Mouse (Mus musculus) lung, postnatal 14 days (tissue): ENCODE measurements around the gene Megf6.

ENCODE experiments used
- DNase-seq: peaks from one replicate; pipeline ENCODE4 v3.0.0; 2021

Gene Megf6

DNA sequence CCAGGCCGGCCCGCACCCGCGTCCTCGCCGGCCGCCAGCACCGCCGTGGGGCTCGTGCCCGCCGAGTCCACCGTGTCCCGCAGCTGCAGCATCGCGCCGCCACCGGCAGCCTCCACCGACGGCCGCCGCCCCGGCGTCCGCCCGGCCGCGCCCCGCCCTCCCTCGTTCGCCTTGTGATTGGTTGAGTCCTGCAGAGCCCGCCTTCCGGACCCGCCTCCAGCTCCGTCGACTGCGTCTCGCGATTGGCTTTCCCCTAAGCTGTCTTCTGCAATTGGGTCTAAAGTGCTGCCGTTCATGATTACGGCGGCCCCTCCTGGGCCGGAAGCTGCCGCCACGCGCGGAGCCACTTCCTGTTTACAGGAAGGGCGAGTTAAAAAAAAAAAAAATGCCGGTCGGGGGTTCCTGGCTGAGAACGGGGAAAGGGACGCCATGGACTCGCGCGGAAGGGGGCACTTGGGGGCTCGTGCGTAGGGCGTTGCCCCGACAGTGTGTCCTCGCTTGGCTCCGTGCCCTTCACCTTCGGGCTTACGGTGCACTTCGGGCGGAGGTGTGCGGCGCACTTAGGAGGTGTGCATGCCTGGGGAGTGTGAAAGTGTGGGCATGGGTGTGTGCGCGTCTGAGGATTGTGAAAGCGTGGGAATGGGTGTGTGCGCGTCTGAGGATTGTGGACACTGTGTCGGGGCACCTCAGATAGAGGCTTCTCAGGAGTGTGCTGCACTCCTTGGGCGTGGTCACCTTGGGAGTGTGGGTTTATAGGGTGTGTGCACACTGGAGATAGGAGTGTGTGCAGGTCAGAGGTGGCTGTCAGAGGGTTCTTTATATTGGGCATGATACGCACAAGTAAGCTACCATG lies 9.8 kb upstream of the Megf6 start, which contains the start of gene Tprgl:
Tprgl (minus strand) TSS at position 129 of the 853 bp plus-strand sequence.
- peak; percentile 98 for DNase-seq

DNA sequence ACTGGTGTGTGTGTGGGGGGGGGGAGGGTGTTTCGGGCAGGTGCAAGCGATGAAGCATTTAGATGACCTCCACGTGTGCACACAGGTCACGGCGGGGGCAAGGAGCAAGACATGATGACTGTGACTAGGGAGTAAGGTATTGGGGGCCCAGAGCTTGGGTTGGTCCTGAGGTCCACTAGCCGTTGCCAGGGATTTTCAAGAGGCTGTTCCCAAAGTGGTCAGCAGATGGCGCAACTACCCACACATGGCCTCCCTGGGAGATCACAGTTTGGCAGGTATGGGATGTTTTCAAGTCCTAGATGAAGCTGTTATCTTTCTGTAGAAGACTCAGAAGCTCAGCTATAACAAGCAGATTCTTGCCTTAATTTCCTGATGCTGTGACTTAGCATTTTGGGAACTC lies 7.2 kb upstream of the Megf6 start:
- peak; percentile 88 for DNase-seq

DNA sequence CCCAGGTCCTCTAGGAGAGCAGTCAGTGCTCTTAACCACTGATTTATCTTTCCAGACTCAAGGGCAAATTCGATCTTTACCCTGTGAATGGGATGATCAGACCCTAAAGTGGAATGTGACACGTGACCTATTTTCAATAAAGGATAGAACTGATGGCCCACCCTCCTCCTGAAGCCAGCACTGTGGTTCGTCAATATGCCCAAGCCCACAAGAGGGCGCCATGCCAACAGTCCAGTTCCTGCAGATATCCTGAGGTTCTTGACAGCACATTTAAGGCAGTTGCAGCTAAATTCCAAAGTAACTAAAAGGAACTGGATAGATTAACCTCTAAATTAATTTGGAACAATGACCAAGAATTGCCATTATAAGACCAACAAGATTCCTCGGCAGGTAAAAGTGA lies 3.5 kb upstream of the Megf6 start:
- DNase-seq, result peak; percentile 89

- DNase-seq, result no peak
Observed at GRCm38 (mm10) chr4:154170021-154170420, 509 bp upstream of the Megf6 start.

- no peak for DNase-seq
Observed at GRCm38 (mm10) chr4:154171151-154171930, 811 bp downstream of the Megf6 start.

GRCm38 (mm10) chr4:154171931-154172604 lies 1.5 kb downstream of the Megf6 start:
- DNase-seq, result no peak

DNA sequence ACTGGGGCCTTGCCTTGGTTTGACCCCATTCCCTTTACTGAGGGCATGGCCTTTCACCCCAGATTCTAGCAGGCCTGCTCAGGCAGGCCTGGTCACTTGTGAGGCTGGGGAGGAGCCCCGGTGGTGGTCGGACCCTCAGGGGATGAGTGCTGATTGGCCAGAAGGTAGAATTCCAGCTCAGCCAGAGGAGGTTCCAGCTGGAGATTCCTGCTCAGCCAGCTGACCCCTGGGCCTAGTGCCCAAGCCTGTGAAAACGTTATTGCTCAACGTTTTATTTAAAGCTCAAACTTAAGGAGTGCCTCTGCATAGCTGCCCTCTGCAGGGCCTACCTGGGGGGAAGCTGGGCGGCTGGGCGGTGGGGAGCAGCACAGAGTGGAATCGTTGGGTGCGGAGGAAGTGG lies 6.7 kb downstream of the Megf6 start:
- DNase-seq, result peak; percentile 70

DNA sequence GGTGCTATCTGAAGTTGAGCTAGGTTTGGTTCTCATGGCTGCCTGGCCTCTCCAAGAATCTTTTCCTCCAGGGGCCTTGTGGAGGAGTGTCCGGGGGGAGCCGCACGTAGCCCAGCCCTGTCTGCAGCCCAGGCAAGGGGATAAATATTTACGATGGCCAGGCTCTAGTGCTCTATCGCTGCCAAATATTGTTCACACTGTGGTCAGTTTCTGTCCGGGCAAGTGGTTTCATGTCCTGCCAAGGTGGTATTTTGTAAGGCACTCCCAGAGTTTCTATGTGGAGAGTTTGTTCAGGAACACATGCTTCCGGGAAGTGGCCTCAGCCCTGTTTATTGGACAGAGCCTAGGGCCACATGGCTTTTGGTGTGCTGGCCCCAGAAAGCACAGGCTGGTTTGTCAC lies 10.5 kb downstream of the Megf6 start:
- peak; percentile 55 for DNase-seq

DNA sequence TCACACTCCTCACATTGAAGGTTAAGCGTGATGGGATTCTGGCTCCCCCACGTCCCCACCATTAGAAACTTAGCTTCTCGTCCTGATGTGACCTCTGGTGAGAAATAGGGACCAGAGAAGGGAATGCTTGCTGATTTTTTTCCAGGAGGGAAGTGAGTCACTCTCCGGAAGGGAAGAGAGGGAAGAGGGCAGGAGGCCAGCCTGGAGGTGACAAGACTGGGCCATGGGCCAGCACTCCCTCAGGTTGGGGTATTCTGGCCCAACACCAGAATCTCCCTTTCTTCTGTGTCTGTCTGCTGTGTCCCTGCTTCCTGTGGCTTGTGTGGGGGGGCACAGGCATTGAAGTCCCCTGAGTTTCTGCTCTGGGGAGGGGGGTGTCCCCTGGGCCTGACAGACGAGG lies 13.0 kb downstream of the Megf6 start:
- DNase-seq, result peak; percentile 54

- DNase-seq, result no peak
Observed at GRCm38 (mm10) chr4:154185001-154185400, 14.5 kb downstream of the Megf6 start.

DNA sequence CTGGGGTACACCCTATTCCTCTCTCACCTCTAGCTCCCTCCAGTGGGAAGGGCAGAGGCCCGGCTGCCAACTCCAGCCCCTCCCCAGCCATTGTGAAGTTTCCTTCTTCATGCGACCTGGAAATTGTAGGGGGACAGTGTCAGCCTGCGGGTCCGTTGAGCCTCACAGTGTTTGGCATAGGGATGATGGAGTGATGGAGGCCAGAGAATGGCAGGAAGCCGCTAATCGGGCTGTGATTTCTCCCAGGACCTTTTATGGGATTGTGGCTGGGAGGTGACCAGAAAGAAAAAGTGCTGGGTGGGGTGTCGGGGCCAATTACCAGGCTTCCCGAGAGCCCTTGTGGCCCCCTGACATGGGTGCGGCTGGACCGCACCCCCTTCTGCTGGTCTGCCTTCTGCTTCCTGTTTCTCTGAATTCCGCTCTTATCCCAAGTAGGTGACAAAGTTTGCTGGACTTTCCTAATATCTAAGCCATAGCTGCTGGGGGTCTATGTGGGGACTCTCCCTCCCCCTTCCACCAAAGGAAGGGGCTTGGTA lies 15.5 kb downstream of the Megf6 start:
- DNase-seq, result peak; percentile 39

- peak; percentile 35 for DNase-seq
Observed at GRCm38 (mm10) chr4:154188948-154189347, 18.4 kb downstream of the Megf6 start.

DNA sequence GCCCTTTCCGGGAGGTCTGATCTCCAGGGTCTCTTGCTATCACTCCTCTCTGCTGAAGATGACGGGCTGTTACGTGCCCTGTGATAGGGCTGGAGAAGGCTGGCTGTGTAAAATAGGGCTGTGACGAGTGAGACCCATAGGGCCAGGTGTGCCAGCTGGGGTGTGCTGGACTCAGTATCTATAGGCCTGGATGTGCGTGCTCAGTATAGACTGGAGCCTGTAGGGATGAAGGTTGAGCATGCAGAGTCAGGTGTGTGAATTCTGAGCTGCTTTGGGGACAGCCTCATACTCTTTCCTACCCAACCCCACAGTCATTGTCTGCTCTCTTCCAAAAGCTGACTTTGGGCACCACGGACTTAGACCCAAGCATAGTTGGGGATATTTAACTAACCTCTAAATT lies 27.4 kb downstream of the Megf6 start:
- no peak for DNase-seq

DNA sequence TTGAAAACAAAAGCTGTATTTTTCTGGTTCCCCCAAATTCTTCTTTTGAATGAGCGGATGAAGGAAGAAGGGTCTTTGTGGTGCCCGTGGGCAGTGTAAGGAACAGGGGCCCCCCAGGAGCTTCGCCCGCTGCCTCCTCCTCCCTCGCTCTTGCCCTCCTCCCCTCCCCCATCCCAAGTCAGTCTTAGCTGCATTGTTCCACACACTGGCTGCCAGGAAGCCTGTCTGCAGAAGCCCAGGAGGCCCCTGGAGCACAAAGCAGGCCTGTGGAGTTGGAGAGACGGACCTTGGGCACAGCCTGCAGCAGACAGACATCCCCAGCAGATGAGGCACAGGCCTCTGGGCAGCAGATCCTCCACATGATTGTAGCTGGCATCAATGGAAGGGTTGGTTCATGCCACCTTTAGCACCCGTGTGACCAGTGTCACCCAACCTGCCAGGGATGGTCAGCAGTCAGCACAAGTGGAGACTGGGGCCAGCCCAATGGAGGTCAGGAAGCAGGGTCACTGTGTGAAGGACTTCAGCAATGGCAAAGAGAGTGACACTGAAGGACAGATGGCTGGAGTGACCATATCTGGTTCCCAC lies 27.9 kb downstream of the Megf6 start:
- no peak for DNase-seq

GRCm38 (mm10) chr4:154201511-154201910 lies 31.0 kb downstream of the Megf6 start:
- DNase-seq, result no peak

GRCm38 (mm10) chr4:154204532-154204931 lies 34.0 kb downstream of the Megf6 start:
- DNase-seq, result no peak

DNA sequence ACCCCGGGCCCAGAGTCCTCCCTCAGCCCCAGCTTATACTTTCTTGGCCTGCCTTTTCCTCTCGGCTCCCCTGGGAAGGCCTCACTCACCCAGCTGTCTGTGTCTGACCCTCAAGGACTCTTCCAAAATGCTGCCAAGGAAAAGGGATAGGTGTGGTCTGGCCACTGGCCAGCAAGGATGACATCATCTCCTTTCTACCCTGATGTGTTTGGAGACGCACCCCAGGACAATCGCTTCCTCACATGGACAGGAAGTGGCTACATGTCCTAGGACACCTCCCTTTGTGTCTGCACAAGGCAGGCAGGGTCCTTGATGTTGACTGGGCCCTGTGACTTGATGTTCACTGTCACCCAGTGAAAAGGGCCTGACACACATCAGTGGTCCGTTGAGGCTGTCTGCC lies 34.9 kb downstream of the Megf6 start:
- peak; percentile 76 for DNase-seq

DNA sequence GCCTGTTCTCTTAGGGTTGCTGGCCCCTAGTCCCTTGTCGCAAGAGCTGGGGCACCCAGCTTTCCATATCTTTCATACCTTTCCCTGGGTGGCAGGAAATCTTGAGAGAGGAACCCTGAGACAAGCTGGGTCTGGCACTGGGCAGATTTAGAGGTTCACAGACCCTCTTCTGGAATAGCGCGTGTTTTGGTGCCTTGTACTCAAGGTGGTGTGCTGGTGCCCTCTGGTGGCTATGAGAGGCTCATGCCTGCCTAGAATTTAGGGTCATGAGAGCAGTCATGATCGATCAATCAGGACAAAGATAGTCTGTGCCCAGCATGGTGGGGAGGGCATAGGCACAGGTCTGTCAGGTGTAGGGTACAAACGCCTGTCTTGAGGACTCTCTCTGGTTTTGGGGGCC lies 36.7 kb downstream of the Megf6 start:
- DNase-seq, result peak; percentile 79

DNA sequence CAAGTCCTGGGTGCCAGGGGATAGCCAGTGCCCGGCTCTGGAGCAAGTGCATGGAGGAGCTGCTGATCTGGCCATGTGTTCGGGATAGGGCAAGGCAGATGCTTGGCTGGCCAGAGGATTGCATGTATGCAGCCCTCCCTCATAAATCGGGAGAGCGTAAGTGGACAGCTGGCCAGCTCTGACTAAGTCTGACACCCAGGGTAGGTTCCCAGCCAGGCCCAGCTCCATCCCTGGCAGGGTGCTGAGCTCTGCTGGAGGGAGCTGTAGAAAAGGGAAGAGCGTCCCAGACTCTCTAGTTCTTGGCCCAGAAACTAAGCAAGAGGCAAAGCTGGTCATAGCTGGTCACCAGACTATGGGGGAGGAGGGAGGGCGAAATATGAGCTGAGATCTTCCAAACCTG lies 38.5 kb downstream of the Megf6 start:
- peak; percentile 53 for DNase-seq

- DNase-seq, result no peak
Observed at GRCm38 (mm10) chr4:154209825-154210224, 39.3 kb downstream of the Megf6 start.

- DNase-seq, result no peak
Observed at GRCm38 (mm10) chr4:154211459-154211858, 40.9 kb downstream of the Megf6 start.

DNA sequence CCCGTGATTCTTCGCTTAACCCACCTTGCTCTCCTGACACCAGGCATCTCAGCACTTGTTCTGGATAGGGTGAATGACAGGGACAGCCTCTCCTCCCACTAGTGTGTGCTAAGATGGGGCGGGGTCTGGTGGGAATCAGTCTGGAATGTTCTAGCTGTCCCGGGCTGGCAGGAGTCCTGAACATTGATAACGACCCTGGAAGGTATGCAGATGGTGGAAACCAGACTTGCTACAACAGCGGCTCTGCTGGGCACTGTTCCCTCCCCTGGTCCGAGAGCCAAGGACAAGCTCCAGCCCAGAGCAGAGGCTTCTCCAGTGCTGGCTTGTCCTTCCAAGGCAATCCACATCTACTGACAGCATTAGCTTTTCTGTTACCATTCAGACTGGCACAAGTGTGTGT lies 43.1 kb downstream of the Megf6 start:
- peak; percentile 49 for DNase-seq

- no peak for DNase-seq
Observed at GRCm38 (mm10) chr4:154214075-154214474, 43.5 kb downstream of the Megf6 start.
